Mouse (Mus musculus) CD4-positive, CD25-positive, alpha-beta regulatory T cell, adult 4 months (primary cell): ENCODE measurements around the gene Cib3. TPM values are rescaled to one million over a fixed set of nuclear protein-coding genes. Genes with fewer than 3 reads are reported as not detected.

ENCODE experiments used
- ATAC-seq: one replicate; pipeline ENCODE4 v1.8.0; 2017
- polyA plus RNA-seq, 2 experiments: library from polyadenylated mRNA; unstranded; fragments of 100-300 nt; shearing (Covaris generic); gene quantifications; one replicate each; pipeline ENCODE4 v1.2.1; 2017

Gene Cib3
- polyA plus RNA-seq, 2 experiments from 2014 or later: 0.46 TPM; not detected in 1

DNA sequence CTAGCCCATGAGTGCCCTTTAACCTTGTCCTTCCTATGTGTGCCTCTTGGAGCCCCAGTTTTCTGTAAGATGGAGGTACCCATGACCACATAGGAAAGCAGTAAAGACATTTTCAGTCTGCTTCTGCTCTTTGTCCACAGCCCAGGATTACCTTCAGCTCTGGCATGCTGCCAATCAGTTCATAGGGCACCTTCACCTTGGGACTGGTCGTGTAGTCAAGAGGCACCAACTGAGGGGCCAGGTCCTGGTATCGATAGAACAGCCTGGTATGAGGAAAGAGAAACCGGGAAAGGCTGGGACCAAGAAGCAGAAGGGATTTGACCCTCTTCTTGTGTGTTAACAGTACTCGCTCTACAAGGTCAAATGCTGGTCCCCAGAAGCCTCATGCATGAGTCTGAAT is 2.4 kb downstream of the Cib3 start:
- no peak for ATAC-seq

DNA sequence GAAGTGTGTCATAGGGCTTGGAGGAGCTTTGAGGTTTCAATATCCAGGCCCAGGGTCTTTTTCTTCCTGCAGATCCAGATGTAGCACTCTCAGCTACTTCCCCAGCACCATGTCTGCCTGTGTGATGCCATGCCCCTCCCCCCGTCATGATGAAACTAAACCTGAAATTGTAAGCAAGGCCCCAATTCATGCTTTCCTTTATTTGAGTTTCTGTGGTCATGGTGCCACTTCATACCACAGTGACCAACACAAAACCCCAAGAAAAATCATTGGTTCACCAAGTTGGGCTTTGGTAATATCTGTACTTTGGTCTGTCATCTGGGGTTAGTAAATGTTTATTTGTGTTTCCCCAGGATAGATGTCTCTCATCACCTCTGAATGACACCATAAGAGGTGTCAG is 4.1 kb downstream of the Cib3 start:
- ATAC-seq: no peak

DNA sequence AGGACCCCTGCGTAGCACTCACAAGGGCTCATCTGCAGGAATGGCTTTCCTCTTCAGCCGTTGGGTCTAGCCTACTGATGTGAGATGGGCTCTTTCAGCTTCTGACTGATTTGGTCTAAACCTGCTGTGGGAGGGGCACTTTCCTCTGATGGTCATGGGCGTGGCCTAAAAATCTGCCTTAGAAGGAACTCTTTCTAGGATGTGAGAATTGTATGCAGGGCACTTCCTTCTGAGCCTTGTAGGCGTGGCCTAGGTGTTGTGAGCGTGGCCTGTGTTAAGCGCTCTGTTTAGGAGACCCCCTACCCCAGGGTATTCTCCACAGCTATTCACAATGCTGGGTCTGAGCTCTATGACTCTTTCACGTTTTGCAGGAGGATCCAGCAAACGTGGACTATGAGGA is 14.6 kb downstream of the Cib3 start:
- no peak for ATAC-seq

DNA sequence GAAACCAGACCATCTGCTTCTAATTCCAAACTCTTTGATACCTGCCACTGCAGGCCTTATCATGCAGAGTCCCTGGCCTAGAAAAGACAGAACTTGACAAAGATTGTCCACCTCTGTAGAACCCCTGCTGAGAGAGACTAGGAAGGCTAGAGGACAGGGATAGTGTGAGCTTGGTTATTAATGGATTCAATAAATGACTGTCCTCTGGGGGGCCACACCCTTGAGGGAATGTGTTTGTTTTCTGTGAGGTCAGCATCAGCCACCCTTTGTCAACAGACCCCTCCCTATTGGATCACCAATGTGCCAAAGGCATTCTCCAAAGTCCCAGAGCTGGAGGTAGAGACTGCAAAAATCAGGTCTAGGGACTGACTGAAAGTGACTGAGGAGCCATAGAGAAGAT is 20.6 kb downstream of the Cib3 start:
- ATAC-seq: no peak

DNA sequence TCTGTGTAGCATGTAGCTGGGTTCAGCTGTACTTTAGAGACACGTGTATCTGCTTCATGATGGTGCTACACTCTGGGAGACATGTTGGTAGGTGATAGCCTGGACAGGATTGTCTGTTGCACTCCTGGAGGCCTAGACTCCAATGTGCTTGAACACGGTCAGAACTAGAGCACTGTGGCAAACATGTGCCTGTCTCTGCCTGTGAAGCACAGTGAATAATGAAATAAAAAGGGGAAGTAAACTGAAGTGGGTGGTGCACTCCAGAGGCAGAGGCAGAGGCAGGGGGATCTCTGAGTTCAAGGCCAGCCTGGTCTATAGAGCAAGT is 22.5 kb downstream of the Cib3 start:
- ATAC-seq: peak; percentile 9

DNA sequence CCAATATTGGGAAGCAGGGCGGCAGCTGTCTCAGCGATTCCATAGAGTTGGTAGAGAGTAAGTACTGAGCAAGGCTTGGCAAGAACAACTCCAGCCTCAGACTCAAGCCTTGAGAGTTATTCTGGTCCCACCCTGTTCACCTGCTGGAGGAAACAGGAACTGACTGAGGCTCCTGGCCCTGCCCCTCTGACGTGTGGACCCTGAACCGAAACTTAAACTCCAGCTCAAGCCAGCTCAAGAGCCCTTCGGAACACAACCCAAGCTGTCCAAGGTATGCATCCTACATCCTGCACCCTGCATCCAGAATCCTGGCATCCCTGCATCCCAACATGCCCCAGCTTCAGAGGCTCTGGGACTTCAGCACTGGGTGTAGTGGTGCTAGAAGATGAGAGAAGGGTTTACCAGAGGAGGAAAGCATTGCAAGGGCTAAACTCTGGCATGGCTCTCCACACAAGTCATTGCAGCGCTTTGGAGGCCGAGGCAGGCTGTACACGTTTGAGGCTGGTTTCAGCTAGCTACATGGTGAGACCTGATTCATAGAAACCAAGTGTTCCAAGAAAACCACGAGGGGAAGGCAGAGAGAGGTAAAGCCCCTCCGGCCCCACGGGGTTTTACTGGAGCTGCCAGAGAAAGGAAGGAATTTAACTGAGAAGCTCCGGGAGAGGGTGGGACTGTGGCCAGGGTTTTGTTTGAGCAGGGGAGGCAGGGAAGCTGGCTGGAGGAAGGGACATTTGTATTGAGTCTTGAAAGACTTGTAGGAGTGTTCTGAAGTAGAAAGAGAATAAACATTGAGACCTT is 23.0 kb downstream of the Cib3 start, which contains the start of gene Hsh2d:
Gene Hsh2d (plus strand): TSS at position 222 of the 798 bp plus-strand sequence.
- peak; percentile 99 for ATAC-seq

DNA sequence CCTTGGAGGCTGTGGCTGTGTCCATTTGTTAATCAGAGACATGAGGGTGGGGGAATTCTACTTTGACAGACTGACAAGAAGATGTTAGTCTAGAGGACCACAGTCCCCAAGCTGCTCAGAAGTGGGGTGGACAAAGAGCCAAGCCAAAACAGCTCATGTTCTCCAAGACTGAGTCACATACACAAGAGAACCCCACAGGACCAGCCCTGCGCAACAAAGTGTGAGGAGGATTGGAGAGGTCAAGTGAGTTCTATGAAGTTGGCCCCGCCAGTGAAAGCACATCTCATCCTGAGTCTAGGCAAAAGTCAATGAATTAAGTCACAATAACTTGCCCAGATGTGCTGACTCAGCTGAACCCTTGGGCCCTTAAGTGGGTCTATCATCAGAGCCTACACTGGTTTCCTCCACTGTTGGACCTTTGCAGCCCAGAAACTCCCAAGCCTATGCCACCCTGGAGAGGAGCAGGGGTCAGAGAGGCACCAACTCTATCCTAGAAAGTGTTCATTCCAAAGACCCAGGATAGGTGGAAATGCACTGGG is 24.8 kb downstream of the Cib3 start:
- ATAC-seq: no peak

DNA sequence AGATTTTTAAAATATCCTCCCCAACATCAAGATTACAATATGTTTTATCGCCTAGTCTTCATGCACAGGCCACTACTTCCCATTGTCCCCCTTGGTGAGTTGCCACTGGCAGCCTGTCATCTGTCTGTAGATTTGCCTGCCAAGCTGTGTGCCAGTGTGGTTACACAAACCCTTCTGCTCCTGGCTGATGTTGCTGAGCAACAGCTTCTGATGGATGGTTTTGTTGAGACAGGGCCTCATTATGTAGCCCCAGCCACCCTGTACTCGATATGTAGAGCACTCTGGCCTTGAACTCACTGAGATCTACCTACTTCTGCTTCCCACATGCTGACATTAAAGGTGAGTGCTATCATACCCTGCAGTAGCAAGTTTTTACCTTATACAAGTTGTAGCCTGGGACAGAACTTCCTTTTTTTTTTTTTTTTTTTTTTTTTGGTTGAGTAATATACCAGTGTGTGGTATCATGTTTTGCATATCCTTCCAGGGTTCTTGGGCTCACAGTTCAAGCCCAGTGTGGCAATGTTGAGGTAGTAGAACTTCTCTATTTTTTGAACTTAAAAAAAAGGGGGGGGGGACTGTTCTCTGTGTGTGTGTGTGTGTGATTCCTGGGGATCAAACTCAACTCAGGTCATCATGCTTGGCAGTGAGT is 29.0 kb downstream of the Cib3 start:
- no peak for ATAC-seq

DNA sequence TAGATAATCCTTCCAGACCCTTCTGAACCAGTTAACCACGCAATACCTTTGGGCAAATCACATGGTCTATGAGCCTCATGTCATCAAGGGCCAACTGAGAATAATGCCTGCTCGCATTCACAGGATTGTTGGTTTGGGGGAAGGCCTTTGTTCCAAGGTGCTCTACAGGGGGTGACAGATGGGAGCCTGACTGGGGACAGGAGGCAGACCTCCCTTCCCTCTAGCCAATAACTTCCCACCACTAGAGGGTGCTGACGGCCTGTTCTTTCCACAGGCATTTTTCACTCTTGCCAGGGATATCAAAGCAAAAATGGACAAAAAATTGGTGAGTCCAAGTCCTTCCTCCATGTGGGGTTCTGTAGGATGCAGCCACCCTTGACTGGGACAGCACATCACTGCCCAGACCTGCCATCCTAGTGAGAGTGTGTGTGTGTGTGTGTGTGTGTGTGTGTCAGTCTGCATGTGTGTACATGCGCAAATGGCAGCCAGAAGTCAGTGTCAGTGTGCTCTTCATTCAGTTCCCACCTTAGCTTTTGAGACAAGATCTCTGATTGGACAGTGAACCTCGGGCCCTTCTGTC is 35.2 kb downstream of the Cib3 start:
- ATAC-seq: peak; percentile 76

DNA sequence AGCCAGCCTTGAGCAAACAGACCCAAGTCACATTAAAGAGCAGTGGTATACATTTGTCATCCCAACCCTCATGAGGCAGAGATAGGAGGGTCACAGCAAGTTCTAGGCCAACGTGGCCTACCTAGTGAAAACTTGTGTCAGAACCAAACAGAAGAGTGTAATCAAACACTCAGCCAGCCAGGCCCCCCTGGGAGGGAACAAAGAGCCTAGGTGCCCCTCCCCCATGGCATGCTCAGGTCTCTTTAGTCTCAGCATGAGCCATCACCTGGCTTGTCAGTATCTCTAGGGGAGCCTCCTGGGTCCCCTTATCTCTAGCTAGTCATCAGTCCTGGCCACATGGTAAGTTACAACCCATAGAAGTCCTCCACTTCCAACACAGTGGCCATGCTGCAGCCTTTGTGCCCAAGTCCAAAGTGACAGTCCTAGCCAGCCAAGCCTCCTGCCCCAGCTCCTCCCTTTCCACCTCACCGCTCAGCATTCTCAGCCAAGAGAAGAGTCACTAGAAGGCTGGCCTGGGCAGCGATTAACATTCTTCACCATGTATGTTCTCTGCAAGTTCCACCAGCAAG is 42.9 kb downstream of the Cib3 start:
- ATAC-seq: peak; percentile 19

DNA sequence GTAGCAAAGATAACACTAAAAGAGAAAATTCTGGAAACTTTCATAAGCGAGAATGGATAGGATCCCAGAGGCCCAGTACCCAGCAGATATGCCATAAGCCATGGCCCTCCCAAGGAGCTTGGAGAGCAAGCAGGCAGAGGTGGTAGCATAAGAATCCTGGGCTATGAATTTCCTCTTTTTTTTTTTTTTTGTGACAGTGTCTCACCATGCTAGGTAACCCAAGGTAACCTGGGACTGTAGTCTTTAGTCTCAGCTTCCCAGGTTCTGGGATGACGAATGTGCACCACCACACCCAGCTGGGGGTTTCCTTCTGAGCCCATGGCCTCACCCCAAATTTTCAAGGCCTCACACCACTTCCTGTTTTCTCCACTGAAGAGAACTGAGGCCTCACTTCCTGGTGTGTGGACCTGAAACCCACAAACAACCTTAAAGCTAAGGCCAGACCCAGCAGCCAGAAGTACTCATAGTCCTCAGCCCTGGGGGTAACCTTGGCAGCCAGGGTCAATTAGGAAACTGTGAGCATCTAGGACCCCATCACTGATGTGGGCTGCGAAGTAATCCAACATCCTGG is 43.5 kb downstream of the Cib3 start:
- ATAC-seq: peak; percentile 94

DNA sequence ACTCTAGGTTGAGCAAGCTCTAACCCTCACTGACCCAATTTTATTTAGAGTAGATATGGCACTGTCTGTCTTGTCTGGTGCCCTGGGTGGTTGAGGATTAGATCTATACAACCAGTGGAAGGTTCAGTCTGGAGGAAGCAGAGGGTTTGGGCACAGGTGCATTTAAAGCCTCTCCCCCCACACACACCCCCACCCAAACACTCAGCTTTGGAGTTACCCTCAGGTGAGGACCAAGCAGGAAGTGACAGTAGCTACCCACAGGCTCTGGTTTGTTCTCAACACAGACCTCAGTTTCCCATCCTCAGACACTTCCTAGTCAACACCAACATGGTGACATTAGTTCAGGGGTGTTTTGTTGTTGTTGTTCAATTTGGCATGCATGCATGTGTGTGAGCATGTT is 49.8 kb downstream of the Cib3 start:
- no peak for ATAC-seq

DNA sequence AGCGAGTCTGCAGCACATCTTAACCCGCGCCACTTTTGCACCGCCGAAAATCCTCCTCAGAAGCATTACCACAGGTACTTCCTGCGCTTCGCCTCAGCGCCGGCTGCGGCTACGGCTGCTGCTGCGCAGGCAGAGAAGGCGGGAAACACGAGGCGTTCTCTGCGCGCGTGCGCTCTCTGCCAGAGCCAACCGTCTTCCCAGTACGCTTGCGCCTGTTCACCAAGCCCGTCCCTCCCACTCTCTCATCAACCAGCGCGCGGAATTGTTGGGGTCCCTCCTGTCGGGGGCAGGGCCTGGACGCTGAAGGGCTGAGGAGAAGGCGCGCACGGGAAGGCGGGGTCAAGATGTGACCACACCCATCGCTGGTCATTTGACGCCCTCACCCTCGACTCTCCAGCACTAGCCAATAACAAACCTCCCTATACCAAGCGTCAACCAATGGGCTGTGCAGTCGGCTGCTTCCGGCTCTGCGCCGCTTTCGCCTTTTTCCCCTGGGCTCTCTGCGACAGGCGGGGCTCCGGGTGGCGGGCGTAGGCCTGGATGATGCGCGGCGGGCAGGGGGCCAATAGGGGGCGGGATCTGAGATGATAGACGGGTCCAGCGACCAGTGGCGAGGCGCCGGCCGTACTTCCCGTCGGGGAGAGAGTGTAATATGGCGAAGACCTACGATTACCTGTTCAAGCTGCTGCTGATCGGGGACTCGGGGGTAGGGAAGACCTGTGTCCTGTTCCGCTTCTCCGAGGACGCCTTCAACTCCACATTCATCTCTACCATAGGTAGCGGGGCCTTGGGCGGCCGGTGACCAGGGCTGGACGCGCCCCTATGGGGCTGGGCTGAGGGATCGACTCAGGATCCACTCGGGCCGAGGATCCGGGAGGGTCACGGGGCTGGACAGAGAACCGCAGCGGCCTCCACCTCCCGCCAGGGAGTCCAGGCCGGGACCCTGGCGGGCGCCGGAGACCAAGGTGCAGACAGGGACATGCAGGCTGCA is 51.6 kb downstream of the Cib3 start, which contains the start of gene Rab8a:
Gene Rab8a (plus strand): TSS at position 494 of the 991 bp plus-strand sequence.
- peak; percentile 88 for ATAC-seq

DNA sequence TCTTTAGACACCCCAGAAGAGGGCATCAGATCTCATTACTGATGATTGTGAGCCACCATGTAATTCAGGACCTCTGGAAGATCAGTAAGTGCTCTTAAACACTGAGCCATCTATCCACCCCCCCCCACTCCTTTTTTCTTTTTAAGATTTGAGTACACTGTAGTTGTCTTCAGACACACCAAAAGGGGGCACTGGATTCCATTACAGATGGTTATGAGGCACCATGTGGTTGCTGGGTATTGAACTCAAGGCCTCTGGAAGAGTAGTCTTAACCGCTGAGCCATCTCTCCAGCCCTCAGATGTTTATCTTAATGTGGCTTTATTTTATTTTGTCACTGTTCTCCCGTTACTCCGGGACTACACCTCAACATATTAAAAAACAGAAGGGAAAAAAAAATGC is 52.6 kb downstream of the Cib3 start:
- ATAC-seq: no peak

DNA sequence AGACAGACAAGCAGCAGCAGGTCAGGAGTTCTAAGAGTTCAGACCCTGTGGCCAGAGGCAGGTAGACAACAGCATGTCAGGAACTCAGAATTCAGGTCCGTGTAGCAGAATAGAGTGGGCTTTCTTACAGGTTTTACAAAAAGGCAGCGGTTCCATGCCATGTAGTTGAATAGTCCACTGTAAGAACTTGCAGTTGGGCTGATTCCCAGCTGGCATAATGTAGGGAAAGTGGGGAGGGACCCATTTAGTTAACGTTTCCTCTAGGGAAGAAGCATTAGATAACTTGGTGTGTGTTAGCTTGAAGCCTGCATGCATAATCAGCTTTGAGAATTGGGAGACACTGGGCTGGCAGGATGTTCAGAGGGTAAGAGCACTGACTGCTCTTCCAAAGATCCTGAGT is 53.9 kb downstream of the Cib3 start:
- no peak for ATAC-seq

DNA sequence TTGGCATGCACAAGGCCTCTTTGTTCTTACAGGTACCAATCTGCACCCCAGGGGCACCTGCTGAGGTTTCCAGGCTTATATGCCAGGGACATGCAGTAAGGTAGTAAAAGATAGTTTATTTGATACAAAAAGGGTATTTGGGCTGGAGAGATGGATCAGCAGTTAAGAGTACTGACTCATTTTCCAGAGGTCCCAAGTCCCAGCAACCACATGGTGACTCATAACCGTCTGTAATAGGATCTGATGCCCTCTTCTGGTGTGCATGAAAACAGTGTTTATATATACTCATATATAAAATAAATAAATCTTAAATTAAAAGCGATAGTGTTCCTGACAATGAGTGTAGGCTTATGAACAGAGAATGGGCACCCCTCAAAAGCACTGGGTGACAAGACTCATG is 54.5 kb downstream of the Cib3 start:
- no peak for ATAC-seq

Other genes starting within 250 kb of the Cib3 start
- 1 to 10 TPM in 1 of 2 experiments, under 1 TPM in 1; 0.38 to 6.6 TPM for gene Cyp4f18, start 203.2 kb downstream of the Cib3 start, polyA plus RNA-seq
- gene Olfr372, start 171.6 kb downstream of the Cib3 start, polyA plus RNA-seq: under 1 TPM; 0.22 to 0.52 TPM
- gene Olfr373, start 129.7 kb downstream of the Cib3 start, polyA plus RNA-seq: under 1 TPM; 0.42 to 0.78 TPM
- gene Olfr374, start 105.8 kb downstream of the Cib3 start, polyA plus RNA-seq: under 1 TPM in 1 of 2 experiments, not detected in 1; 0.17 TPM
- 100 to 1,000 TPM; 231 to 239 TPM for gene Tpm4, start 77.9 kb downstream of the Cib3 start, polyA plus RNA-seq
- 100 to 1,000 TPM; 189 to 208 TPM for gene Rab8a, start 51.6 kb downstream of the Cib3 start, polyA plus RNA-seq
- 10 to 100 TPM; 32.1 to 38.1 TPM for gene Hsh2d, start 23.2 kb downstream of the Cib3 start, polyA plus RNA-seq
- gene Gm11034, start 799 bp upstream of the Cib3 start, polyA plus RNA-seq: not detected
- gene Fam32a, start 6.9 kb upstream of the Cib3 start, polyA plus RNA-seq: 100 to 1,000 TPM; 102 to 130 TPM
- 100 to 1,000 TPM; 128 to 173 TPM for gene Ap1m1, start 27.2 kb upstream of the Cib3 start, polyA plus RNA-seq
- 10 to 100 TPM in 1 of 2 experiments, 1 to 10 TPM in 1; 7.1 to 12.4 TPM for gene Gm10282, start 92.4 kb upstream of the Cib3 start, polyA plus RNA-seq
- gene Klf2, start 106.2 kb upstream of the Cib3 start, polyA plus RNA-seq: 10 to 100 TPM; 17.1 to 31.0 TPM
- 10 to 100 TPM; 55.3 to 76.0 TPM for gene Eps15l1, start 208.6 kb upstream of the Cib3 start, polyA plus RNA-seq
- under 1 TPM; 0.86 to 0.94 TPM for gene Calr3, start 231.0 kb upstream of the Cib3 start, polyA plus RNA-seq
- gene 1700030K09Rik, start 231.0 kb upstream of the Cib3 start, polyA plus RNA-seq: 10 to 100 TPM in 1 of 2 experiments, 1 to 10 TPM in 1; 8.3 to 13.4 TPM